Mouse (Mus musculus) stomach, embryonic 16.5 days (tissue): ENCODE measurements around the gene Pgap3. TPM values are rescaled to one million over a fixed set of nuclear protein-coding genes. Genes with fewer than 3 reads are reported as not detected.
"Not testable (repeated sequence)": the region's sequence is repeated elsewhere in the genome, so short reads cannot be mapped to it uniquely, and the experiment has no call there.

Experiments
- ATAC-seq: fragments of 200-750 bp; cut with Nextera tagmentation; 2 replicates; pipeline ENCODE4 v1.8.0; 2017; ENCODE audit warnings: moderate number of reproducible peaks, moderate TSS enrichment; ENCODE audit not compliant: insufficient read depth, low FRiP score
- H3K27ac ChIP-seq: fragments of 300-500 bp; sonication (generic); 2 replicates; pipeline ENCODE4 v1.5.1; 2014; ENCODE audit warnings: low read length
- H3K27me3 ChIP-seq: fragments of 300-500 bp; sonication (generic); 2 replicates; pipeline ENCODE4 v1.6.1; 2014; ENCODE audit warnings: low read length, control low read depth, mixed read lengths; ENCODE audit not compliant: control insufficient read depth, insufficient read depth
- H3K36me3 ChIP-seq: fragments of 300-500 bp; sonication (generic); 2 replicates; pipeline ENCODE4 v1.6.1; 2014; ENCODE audit warnings: low read length; ENCODE audit not compliant: control insufficient read depth, insufficient read depth
- H3K4me1 ChIP-seq: fragments of 300-500 bp; sonication (generic); 2 replicates; pipeline ENCODE4 v1.6.1; 2014; ENCODE audit warnings: low read length, control low read depth, mixed read lengths; ENCODE audit not compliant: control insufficient read depth, insufficient read depth
- H3K4me2 ChIP-seq: fragments of 300-500 bp; sonication (generic); 2 replicates; pipeline ENCODE4 v1.6.1; 2014; ENCODE audit warnings: low read depth, low read length, mixed read lengths
- H3K4me3 ChIP-seq: fragments of 300-500 bp; sonication (generic); replicated peaks from 2 replicates; pipeline ENCODE4 v1.5.1; 2014; ENCODE audit warnings: mild to moderate bottlenecking, low read length
- H3K9ac ChIP-seq: fragments of 300-500 bp; sonication (generic); 2 replicates; pipeline ENCODE4 v1.6.1; 2014; ENCODE audit warnings: low read length
- H3K9me3 ChIP-seq: fragments of 300-500 bp; sonication (generic); replicated peaks from 2 replicates; pipeline ENCODE4 v1.6.1; 2016; ENCODE audit warnings: low read length, control low read depth; ENCODE audit not compliant: control insufficient read depth
- WGBS: fragments of 180-500 bp; shearing (Covaris S2); extraction: QIAGEN DNeasy Blood & Tissue Kit; methylation state at CpG from one replicate; pipeline ENCODE4 v1.1.7; 2014; 5-methylcytosine and 5-hydroxymethylcytosine counted together
- polyA plus RNA-seq: library from polyadenylated mRNA; unstranded; fragments of >200 nt; fragmentation: Nextera tagmentation; extraction: Ambion mirVana; gene quantifications from 2 replicates; pipeline ENCODE4 v1.2.1, GENCODE M21; 2015

Gene Pgap3
- polyA plus RNA-seq, 1 experiment from 2014 or later = 17.0 TPM

DNA sequence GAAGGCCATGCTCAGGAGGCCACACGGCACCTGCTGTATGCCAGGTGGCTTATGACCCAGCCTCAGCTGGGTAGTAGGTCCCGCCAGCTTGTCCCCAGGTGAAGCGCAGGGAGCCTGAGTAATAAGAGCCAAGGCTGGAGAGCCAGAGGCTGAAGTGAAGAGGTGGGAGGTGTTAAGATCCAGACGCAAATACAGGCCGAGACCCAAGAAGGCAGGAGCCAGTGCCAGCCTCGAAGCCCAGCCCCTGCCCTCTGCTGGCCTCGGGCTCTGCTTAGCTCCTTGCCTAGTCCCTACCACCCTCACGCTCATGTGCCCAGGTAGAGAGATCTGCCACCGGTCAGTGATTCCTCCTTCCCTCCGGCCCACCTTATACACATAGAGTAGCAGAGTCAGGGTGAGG is 12.0 kb downstream of the Pgap3 start:
- Histone ChIP-seq H3K36me3 (no peaks in the 10 kb centered on the region), H3K9ac (no peak overlapping the region), H3K9me3 (no peaks in the 10 kb centered on the region), H3K27ac (no peak overlapping the region), H3K4me2 (no peak overlapping the region), H3K27me3 (peaks cover 27% of the 10 kb centered on the region), H3K4me3 (no peak overlapping the region), H3K4me1 (peaks cover 17% of the 10 kb centered on the region)
- WGBS = 79% methylated on average over 10 of the region's 10 CpGs
- no peak for ATAC-seq

DNA sequence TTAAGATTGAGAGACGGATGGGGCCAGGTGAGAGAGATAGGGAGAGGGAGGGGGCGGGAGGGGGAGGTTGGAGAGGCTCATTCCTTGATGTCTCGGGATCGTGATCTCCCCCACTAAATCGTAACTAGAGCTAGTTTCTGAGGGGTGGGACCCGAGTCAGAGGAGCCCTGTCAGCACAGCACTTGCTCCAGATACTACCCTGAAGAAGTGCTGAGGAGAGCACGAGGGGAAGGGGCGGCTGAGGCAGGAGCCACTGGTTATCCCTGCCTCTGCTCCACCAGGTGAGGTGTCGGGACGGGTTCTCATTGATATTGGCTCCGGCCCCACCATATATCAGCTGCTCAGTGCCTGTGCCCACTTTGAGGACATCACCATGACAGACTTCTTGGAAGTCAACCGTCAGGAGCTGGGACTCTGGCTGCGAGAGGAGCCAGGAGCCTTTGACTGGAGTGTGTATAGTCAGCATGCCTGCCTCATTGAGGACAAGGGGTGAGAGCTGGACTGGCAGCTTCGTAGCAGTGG is 13.2 kb downstream of the Pgap3 start:
- 48% methylated on average over 14 of the region's 14 CpGs for WGBS
- H3K9me3 ChIP-seq = no peaks in the 10 kb centered on the region
- no peaks in the 10 kb centered on the region for H3K36me3 ChIP-seq
- no peak overlapping the region for H3K27ac ChIP-seq
- H3K4me3 ChIP-seq = no peak overlapping the region
- no peak for ATAC-seq
- H3K27me3 ChIP-seq = peaks cover 27% of the 10 kb centered on the region
- no peak overlapping the region for H3K4me2 ChIP-seq
- H3K4me1 ChIP-seq = peaks cover 6% of the 10 kb centered on the region
- no peak overlapping the region for H3K9ac ChIP-seq

DNA sequence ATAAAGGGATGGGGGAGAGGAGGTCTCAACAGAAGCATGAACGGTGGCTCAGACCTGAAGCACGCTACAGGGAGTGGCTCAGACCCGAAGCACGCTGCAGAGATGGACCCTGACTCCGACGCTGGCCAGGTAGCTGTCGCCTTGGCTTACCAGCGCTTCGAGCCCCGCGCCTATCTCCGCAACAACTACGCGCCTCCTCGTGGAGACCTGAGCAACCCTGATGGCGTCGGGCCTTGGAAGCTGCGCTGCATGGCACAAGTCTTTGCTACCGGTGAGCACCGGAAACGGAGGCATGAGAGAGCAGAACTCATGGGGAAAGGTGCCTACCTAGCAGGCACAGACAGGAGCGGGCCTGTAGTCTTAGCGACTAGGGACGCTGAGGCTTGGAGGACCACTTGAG is 13.7 kb downstream of the Pgap3 start:
- H3K4me3 ChIP-seq = no peak overlapping the region
- ATAC-seq = no peak
- H3K4me1 ChIP-seq = peaks cover 2% of the 10 kb centered on the region; the same call in 1 of the 2 replicates
- peaks cover 27% of the 10 kb centered on the region for H3K27me3 ChIP-seq
- 13% methylated on average over 24 of the region's 24 CpGs for WGBS
- H3K9me3 ChIP-seq = no peaks in the 10 kb centered on the region
- H3K36me3 ChIP-seq = no peaks in the 10 kb centered on the region
- no peak overlapping the region for H3K9ac ChIP-seq
- H3K27ac ChIP-seq = no peak overlapping the region
- peak overlapping the region; percentile 24; the same call in 1 of the 2 replicates for H3K4me2 ChIP-seq

DNA sequence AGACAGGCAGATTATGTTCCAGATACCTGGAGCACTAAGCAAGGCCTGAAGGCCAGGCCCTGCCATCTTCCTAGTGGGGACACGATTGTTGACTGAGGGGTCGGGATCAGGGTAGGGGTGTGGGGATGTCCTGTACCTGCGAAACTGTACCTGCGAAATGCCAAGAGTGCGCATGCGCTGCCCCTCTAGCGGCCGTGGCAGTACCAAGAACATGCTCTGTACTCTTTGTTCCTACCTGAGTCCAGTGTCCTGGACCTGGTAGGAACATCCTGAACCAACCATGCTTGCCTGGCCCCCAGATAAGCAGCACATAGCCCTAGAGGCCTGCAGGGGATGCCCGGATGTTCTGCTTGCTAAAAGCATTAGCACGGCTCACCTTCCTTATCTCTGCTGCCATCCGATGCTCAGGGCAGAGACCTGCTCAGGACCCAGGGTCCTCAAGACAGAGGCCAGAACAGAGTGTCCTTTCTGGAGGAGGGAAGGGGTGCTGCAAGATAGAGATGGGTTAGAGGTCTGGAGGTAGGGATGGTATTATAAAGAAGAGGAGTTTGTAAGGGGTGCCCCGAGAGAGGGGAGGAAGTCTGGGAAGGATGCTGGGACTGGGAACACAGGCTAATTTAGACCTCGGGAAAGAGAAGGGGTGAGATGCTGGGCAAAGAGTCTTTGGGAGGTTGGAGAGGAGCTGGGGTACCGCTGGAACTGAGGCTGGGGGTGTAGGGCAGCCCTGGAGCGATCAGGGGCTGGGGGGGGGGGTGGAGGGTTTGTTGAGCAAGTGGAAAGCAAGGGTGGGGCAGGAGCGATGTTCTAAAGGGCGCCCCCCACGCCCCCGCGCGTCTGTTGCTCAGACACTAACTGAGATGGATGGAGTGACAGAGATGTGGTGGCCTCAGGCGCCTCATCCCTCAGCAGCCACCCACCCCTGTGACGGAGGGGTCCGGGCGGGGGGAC is 14.4 kb downstream of the Pgap3 start, which contains the start of gene Pnmt:
Gene Pnmt, plus strand, starts transcription at position 813 of the 948 bp plus-strand sequence.
- no peak within 1 kb of the TSS for H3K27ac ChIP-seq
- no peaks in the 10 kb centered on the region for H3K9me3 ChIP-seq
- H3K9ac ChIP-seq = no peak within 1 kb of the TSS
- H3K4me1 ChIP-seq = peaks cover 2% of the 10 kb centered on the region; the same call in 1 of the 2 replicates
- H3K36me3 ChIP-seq = no peaks in the 10 kb centered on the region
- no peak within 1 kb of the TSS for H3K4me3 ChIP-seq
- WGBS = 42% methylated on average over 25 of the region's 25 CpGs
- H3K4me2 ChIP-seq = peak within 1 kb of the TSS; percentile 24; the same call in 1 of the 2 replicates
- peaks cover 27% of the 10 kb centered on the region for H3K27me3 ChIP-seq
- ATAC-seq = no peak

DNA sequence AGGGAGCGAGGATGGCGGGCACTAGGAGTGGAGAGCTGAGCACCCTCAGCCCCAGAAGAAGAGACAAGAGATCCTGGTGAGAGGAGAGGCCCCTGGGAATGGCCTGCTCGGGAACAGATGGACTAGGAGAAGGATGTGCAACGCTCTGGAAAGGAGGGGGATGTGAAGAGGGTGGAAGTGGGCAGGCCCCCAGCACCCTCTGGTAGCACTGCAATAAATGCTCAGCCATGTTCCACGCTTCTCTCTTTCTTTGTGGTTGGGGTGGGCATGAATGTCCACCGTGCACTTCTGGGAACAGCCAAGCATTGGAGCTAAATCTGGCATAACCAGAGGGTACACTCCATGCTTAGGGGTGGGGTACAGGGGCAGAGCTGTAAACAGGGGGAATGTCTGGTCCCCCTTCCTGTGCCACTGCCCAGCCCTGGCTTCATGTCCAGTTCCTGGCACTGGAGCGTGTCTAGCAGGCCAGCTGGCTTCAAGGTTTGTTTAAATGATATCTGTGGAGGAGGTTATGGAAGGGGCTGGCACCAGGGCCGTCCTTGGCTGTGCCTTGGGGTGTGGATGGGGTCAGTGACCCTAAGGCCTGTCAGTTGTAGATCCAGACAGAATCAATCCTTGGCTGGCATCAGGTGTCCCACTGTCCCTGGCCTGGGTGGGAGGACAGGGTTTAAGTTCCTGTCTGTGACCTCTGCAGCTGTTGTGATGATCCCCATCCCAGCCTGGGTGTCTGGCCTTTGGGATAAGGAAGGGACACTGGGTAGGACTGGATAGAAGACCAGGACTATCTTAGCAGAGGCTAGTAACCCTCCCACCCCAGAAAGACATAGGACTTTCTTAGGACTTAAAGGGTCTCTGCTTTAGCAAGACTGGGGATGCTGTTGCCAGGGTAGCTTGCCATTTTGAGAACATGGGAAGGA is 15.3 kb downstream of the Pgap3 start:
- no peak overlapping the region for H3K4me3 ChIP-seq
- 65% methylated on average over 8 of the region's 8 CpGs for WGBS
- peaks cover 2% of the 10 kb centered on the region; the same call in 1 of the 2 replicates for H3K4me1 ChIP-seq
- no peak overlapping the region for H3K27ac ChIP-seq
- no peak for ATAC-seq
- no peak overlapping the region for H3K4me2 ChIP-seq
- H3K27me3 ChIP-seq = peaks cover 27% of the 10 kb centered on the region
- no peaks in the 10 kb centered on the region for H3K36me3 ChIP-seq
- H3K9ac ChIP-seq = no peak overlapping the region
- no peaks in the 10 kb centered on the region for H3K9me3 ChIP-seq

DNA sequence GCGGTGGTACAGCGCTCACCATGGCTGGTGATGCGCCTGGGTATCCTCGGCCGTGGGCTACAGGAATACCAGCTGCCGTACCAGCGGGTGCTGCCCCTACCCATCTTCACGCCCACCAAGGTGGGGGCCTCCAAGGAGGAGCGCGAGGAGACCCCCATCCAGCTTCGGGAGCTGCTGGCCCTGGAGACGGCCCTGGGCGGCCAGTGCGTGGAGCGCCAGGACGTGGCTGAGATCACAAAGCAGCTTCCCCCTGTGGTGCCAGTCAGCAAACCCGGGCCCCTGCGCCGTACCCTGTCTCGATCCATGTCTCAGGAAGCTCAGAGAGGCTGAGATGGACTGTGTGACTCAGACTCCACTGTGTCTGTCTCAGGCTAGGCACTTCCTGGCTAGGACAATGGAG is 16.1 kb downstream of the Pgap3 start:
- Histone ChIP-seq H3K9ac (no peak overlapping the region), H3K36me3 (no peaks in the 10 kb centered on the region), H3K27me3 (peaks cover 27% of the 10 kb centered on the region), H3K9me3 (no peaks in the 10 kb centered on the region), H3K4me2 (no peak overlapping the region), H3K4me3 (no peak overlapping the region), H3K27ac (no peak overlapping the region), H3K4me1 (peaks cover under 1% of the 10 kb centered on the region; the same call in 1 of the 2 replicates)
- 77% methylated on average over 20 of the region's 20 CpGs for WGBS
- no peak for ATAC-seq

DNA sequence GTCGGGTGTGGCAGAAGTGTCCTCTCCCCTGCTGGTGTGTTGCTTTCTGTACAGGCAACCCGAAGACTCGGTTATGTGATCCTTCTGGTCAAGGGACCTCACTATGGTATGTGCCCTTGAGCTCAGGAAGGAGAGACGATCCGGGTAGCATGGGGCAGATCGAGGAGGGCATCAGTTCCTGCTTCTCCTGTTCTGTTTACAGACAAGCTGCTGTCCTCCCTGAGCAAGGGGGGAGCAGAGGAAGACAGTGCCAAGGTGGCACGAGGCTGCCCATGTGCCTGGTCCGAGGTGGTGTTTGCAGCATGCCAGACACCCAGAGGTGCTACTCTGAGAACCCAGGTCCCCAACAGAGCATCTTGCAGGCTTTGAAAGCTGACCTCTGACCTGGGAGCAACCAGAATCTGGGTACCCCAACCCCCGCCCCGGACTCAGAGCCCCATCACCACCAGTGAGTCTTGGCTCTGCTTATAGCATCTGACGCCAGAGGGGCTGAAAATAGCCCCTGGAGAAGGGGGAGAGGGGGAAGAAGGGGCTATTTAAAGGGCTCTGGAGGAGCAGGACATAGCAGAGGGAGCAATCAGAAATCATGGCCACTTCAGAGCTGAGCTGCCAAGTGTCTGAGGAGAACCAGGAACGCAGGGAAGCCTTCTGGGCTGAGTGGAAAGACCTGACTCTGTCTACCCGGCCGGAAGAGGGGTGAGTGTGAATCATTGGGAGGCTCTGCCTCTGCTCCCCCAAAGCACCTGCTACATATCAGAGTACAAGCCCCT is 16.8 kb downstream of the Pgap3 start, which contains the start of gene Tcap:
Gene Tcap, plus strand, starts transcription at position 551 of the 770 bp plus-strand sequence.
- WGBS = 64% methylated on average over 14 of the region's 14 CpGs
- Histone ChIP-seq H3K9ac (no peak within 1 kb of the TSS), H3K27me3 (peaks cover 24% of the 10 kb centered on the region), H3K4me2 (no peak within 1 kb of the TSS), H3K27ac (no peak within 1 kb of the TSS), H3K4me1 (no peaks in the 10 kb centered on the region), H3K36me3 (0 out of 2 replicates have a peak, but pooled peaks cover under 1% of the 10 kb centered on the region), H3K4me3 (no peak within 1 kb of the TSS), H3K9me3 (no peaks in the 10 kb centered on the region)
- no peak for ATAC-seq

DNA sequence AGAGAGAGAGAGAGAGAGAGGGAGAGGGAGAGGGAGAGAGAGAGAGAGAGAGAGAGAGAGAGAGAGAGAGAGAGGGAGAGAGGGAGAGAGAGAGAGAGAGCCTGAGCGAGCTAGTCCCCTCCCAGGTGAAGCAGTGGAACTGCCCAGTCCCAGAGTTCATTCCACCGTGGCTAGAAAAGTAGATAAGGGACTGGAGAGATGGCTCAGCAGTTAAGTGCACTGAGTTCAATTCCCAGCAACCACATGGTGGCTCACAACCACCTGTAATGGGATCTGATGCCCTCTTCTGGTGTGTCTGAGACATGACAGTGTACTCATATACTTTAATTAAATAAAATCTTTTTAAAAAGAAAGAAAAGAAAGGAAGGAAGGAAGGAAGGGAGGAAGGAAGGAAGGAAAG is 17.9 kb downstream of the Pgap3 start:
- ATAC-seq, H3K36me3 ChIP-seq, H3K9me3 ChIP-seq, H3K27ac ChIP-seq, H3K4me2 ChIP-seq, H3K4me3 ChIP-seq, H3K9ac ChIP-seq, H3K4me1 ChIP-seq: not testable (repeated sequence)
- WGBS = 23% methylated on average over 2 of the region's 2 CpGs
- H3K27me3 ChIP-seq = peaks cover 19% of the 10 kb centered on the region
